Mouse (Mus musculus) lung, postnatal 4 days (tissue): ENCODE measurements around the gene Ccl3.

Experiments used
- DNase-seq, 2 experiments: peaks; one replicate each; pipeline ENCODE4 v3.0.0; 2021

Ccl3 gene

DNA sequence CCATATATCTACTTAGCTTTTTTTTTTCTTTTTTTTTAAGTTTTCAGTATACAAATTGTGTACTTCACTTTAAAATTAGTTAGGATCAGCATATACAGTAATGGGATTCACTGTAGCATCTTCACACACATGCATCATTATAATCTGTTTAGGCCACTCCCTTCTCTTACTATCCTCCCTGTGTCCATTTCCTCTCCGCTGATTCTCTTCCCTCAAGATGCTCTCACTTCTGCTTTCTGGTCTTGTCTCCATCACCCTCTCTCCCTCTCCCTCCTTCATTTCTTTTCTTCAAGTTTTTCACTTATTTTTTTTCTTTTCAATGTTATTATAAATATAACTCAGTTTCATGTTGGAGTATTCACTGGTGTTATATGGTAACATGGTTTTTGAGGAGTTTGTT lies 30.1 kb downstream of the Ccl3 start:
- no peak for DNase-seq

- no peak for DNase-seq
These were observed 30.9 kb downstream of the Ccl3 start for GRCm38 (mm10) chr11:83618238-83618637.

GRCm38 (mm10) chr11:83616586-83616985 lies 32.6 kb downstream of the Ccl3 start:
- DNase-seq, result no peak

GRCm38 (mm10) chr11:83610900-83611299 lies 38.3 kb downstream of the Ccl3 start:
- no peak for DNase-seq

DNA sequence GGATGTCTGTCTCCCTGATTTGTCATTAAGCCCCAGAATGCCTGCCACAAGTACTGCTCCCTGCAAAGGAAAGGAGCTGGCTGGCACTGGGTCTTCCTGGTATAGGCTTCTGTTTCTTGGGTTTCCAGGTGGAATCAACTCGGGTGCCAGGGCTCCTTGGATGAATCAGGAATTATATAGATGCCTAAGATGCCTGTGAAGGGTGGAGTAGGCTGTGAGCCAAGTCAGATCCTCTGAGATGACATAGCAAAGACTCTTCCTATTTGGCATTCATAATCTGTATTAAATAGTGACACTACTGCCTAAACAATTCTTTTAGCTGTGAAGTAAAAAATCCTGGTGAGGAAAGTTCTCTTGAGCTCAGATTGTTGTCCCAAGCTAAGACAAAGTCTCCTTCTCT lies 42.8 kb downstream of the Ccl3 start:
- DNase-seq, result no peak

GRCm38 (mm10) chr11:83605535-83605934 lies 43.6 kb downstream of the Ccl3 start:
- no peak for DNase-seq

DNA sequence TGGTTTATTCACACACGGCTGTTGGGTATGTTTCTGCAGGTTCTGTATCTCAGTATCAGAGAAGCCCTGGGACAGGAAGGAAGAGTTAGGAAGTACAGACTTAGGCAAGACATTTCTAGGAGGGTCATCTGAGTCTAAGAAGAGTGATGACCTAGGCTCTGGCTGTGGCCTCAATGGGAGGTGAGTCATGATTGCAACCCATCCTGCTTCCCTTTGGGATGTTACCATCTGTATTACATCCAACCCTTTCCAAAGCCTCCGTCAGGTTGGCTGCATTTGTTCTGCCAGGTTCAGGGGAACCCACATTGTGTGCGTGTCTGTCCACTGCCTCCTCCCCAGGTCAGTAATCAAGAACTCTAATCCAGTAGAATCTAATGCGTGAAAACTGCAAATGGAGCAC lies 44.5 kb downstream of the Ccl3 start:
- DNase-seq, result no peak

GRCm38 (mm10) chr11:83603399-83603798 lies 45.8 kb downstream of the Ccl3 start:
- no peak for DNase-seq

- DNase-seq, result no peak
These were observed 48.6 kb downstream of the Ccl3 start for GRCm38 (mm10) chr11:83600576-83600975.

DNA sequence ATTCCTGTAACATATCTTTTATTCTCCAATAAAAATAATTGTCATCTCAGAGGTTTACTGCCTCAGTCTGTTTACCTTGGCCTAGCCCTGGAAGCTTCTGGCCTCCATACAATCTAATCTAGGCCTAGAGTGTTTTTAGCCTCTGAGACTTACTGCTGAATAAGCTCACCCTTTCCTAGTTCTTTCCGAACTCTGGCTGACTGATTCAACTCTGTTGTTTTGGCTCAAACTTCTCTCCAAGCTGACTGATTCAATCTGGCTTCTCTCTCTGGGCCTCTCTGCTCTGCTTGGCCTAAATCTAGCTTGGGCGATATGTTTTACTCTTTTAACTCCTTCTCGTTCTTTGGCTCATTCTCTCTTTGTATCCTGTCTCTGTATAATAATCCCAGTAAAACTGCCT lies 50.2 kb downstream of the Ccl3 start:
- DNase-seq, result no peak

- no peak for DNase-seq
These were observed 50.8 kb downstream of the Ccl3 start for GRCm38 (mm10) chr11:83598207-83598837.
